Mouse (Mus musculus): Measurements from ENCODE around the gene Dnmt1. TPM values are rescaled to one million over a fixed set of nuclear protein-coding genes. Genes with fewer than 3 reads are reported as not detected.

The Dnmt1 gene
- total and polyA plus RNA-seq, 3 experiments, result 89.9 to 145 (median 121) TPM

DNA sequence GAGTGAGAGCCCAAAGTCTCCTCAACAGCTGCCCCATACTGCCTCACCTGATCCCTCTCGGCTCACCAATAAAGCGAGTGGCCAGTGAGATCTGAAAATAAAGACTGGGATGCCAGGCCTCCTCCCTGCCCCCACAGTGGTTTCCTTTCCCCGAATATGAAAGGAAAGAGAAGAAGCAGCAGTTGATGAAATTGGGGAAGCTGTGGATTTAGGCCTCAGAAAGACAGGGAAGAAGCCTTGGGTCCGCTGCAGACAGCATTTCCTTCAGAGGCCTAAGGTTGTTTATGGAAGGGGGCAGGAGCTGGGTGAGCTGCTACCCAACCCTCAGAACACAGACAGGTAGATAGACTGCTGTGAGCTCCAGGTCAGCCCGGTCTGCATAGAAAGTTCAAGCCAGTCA, 7.1 kb upstream of the Dnmt1 start:
- dilution Hi-C loops (cut with MboI; ENCODE audit: extremely low pct_ligation_motif_present, extremely low pct_unique_long_range_greater_than_20kb, low sequenced_read_pairs), result no loop called here
- H3K4me2 ChIP-seq (ENCODE audit: insufficient read depth, low read depth, poor library complexity, severe bottlenecking), result no peak overlapping the region

DNA sequence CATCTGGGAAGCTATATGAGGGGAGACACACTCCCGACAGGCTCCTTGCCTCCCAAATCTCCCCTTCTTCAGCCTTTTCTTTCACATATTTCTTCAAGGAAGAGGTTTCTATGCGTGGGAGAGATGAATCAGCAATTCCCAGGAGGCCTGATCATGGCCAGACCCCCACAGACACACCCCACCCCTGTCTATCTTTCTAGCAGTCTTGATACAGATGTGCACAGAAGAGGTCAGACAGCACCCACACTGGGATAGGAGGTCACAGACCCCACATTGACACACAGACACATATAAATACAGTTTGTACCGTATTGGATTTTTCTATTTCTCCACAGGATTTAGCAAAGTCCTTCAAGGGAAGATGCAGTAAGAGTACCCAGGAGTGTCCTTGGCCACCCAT, 6.3 kb upstream of the Dnmt1 start:
- Histone ChIP-seq H3K27me3 (replicated peaks) (no peaks in the 10 kb centered on the region), H3K27ac (ENCODE audit: insufficient read depth, low read depth) (no peak overlapping the region), H3K9me3 (replicated peaks; ENCODE audit: low read length) (no peaks in the 10 kb centered on the region), H3K36me3 (replicated peaks in 1 of 2; ENCODE audit: control insufficient read depth in 1 of 2, insufficient read depth in 1 of 2, low read length in 1 of 2) (peaks cover 7 to 30% of the 10 kb centered on the region in 2 experiments), H3K9ac (ENCODE audit: insufficient read depth, low read depth) (no peak overlapping the region), H3K79me2 (replicated peaks; ENCODE audit: control insufficient read depth, extremely low read depth, insufficient read depth, poor library complexity, severe bottlenecking) (no peaks in the 10 kb centered on the region), H3K4me1 (ENCODE audit: control insufficient read depth in 1 of 2, insufficient read depth in 2 of 2) (peaks cover 0 to 6% of the 10 kb centered on the region in 2 experiments; a peak in 2 of 4 replicates), H3K4me2 (ENCODE audit: insufficient read depth, low read depth, poor library complexity, severe bottlenecking) (no peak overlapping the region), H3K4me3 (replicated peaks in 1 of 3; ENCODE audit: low read depth in 2 of 3, low read length in 2 of 3, poor library complexity in 1 of 3) (no peak overlapping the region)
- dilution Hi-C loops (cut with MboI; ENCODE audit: extremely low pct_ligation_motif_present, extremely low pct_unique_long_range_greater_than_20kb, low sequenced_read_pairs), result no loop called here
- TF ChIP-seq NELFE (IDR thresholded peaks at IDR 0.05; ENCODE audit: low read depth, low read length) (no peak), BHLHE40 (IDR thresholded peaks at IDR 0.05; ENCODE audit: low read depth, low read length) (no peak), GABPA (IDR thresholded peaks at IDR 0.05; ENCODE audit: insufficient replicate concordance, low read depth, low read length) (no peak), ZC3H11A (IDR thresholded peaks at IDR 0.05; ENCODE audit: low read depth, low read length) (no peak), POLR2AphosphoS2 (IDR thresholded peaks at IDR 0.05; ENCODE audit: low read depth, low read length) (no peak)
- no peak for DNase-seq (ENCODE audit: extremely low read depth)
- in situ Hi-C loops (cut with MboI; ENCODE audit: low pct_ligation_motif_present, low pct_unique_long_range_greater_than_20kb, low sequenced_read_pairs), result no loop called here

More for the DNA sequence above, 7.1 kb upstream of the Dnmt1 start:
- in situ Hi-C loops (cut with MboI; ENCODE audit: low pct_ligation_motif_present, low pct_unique_long_range_greater_than_20kb, low sequenced_read_pairs), result no loop called here
- DNase-seq (ENCODE audit: extremely low read depth), result no peak
- H3K79me2 ChIP-seq (replicated peaks; ENCODE audit: control insufficient read depth, extremely low read depth, insufficient read depth, poor library complexity, severe bottlenecking), result no peaks in the 10 kb centered on the region
- no peaks in the 10 kb centered on the region for H3K9me3 ChIP-seq (replicated peaks; ENCODE audit: low read length)
- no peaks in the 10 kb centered on the region for H3K27me3 ChIP-seq (replicated peaks)
- H3K36me3 ChIP-seq (replicated peaks in 1 of 2; ENCODE audit: control insufficient read depth in 1 of 2, insufficient read depth in 1 of 2, low read length in 1 of 2), result peaks cover 7 to 30% of the 10 kb centered on the region in 2 experiments
- no peaks in the 10 kb centered on the region for H3K4me1 ChIP-seq (ENCODE audit: control insufficient read depth in 1 of 2, insufficient read depth in 2 of 2)
- no peak overlapping the region for H3K9ac ChIP-seq (ENCODE audit: insufficient read depth, low read depth)
- H3K27ac ChIP-seq (ENCODE audit: insufficient read depth, low read depth), result no peak overlapping the region
- H3K4me3 ChIP-seq (replicated peaks in 1 of 3; ENCODE audit: low read depth in 2 of 3, low read length in 2 of 3, poor library complexity in 1 of 3), result no peak overlapping the region
- TF ChIP-seq ELF1 (IDR thresholded peaks at IDR 0.05; ENCODE audit: low read depth, low read length), result no peak
- no peak for TF ChIP-seq SIN3A (IDR thresholded peaks at IDR 0.05; ENCODE audit: low read length)
- TF ChIP-seq MAX (IDR thresholded peaks at IDR 0.05; ENCODE audit: low read length), result no peak
- no peak for TF ChIP-seq CHD2 (IDR thresholded peaks at IDR 0.05; ENCODE audit: low read length)
- TF ChIP-seq PAX5 (IDR thresholded peaks at IDR 0.05; ENCODE audit: low read length), result no peak
- no peak for TF ChIP-seq MEF2A (IDR thresholded peaks at IDR 0.05; ENCODE audit: borderline replicate concordance, low read depth, low read length)
- no peak for TF ChIP-seq EP300 (IDR thresholded peaks at IDR 0.05; ENCODE audit: low read length)
- no peak for TF ChIP-seq E2F4 (IDR thresholded peaks at IDR 0.05; ENCODE audit: insufficient replicate concordance, low read depth, low read length)
- no peak for TF ChIP-seq TBP (conservative IDR thresholded peaks at IDR 0.05; ENCODE audit: low read depth, low read length)
- no peak for TF ChIP-seq POLR2A (IDR thresholded peaks at IDR 0.05; ENCODE audit: low read depth, low read length)
- TF ChIP-seq SMC3 (IDR thresholded peaks at IDR 0.05; ENCODE audit: low read depth, low read length), result no peak
- no peak for TF ChIP-seq GABPA (IDR thresholded peaks at IDR 0.05; ENCODE audit: insufficient replicate concordance, low read depth, low read length)
- no peak for TF ChIP-seq CTCF (conservative IDR thresholded peaks at IDR 0.05 in 1 of 2, IDR thresholded peaks at IDR 0.05 in 1 of 2; ENCODE audit: low read depth in 2 of 2, low read length in 2 of 2)
- TF ChIP-seq RCOR1 (conservative IDR thresholded peaks at IDR 0.05; ENCODE audit: low read depth, low read length), result no peak
- no peak for TF ChIP-seq HCFC1 (IDR thresholded peaks at IDR 0.05; ENCODE audit: low read depth, low read length)
- no peak for TF ChIP-seq ETS1 (conservative IDR thresholded peaks at IDR 0.05; ENCODE audit: low read depth, low read length)
- TF ChIP-seq USF2 (conservative IDR thresholded peaks at IDR 0.05; ENCODE audit: low read depth, low read length), result no peak
- TF ChIP-seq BHLHE40 (IDR thresholded peaks at IDR 0.05; ENCODE audit: low read depth, low read length), result no peak
- TF ChIP-seq POLR2AphosphoS2 (IDR thresholded peaks at IDR 0.05; ENCODE audit: low read depth, low read length), result no peak
- TF ChIP-seq CHD1 (IDR thresholded peaks at IDR 0.05; ENCODE audit: low read depth, low read length), result no peak

Data from CH12.LX (cell line).